Comparison of ENCODE assay signal across 8 mouse cellular contexts in genomic region chr9:110532538-110533291, GRCm38 (mm10). TPM values are rescaled to one million over a fixed set of nuclear protein-coding genes. Genes with fewer than 3 reads are reported as not detected.
DNase-seq lines count a peak whose midpoint lies in the region; ATAC-seq and TF ChIP-seq lines count a peak whose summit lies in the region.

TSS of gene Setd2 (plus strand) at chr9:110532597.

- no peaks in the 10 kb centered on the region for H3K27me3 ChIP-seq in ES-Bruce4 (ENCODE audit: control insufficient read depth, insufficient read depth, low read length, poor library complexity, severe bottlenecking)
- H3K27me3 ChIP-seq in forebrain, embryonic 11.5 days (ENCODE audit: control insufficient read depth, insufficient read depth, low read length): no peaks in the 10 kb centered on the region
- no peaks in the 10 kb centered on the region for H3K27me3 ChIP-seq in heart, embryonic 15.5 days
- no peaks in the 10 kb centered on the region for H3K27me3 ChIP-seq in liver, embryonic 13.5 days

- no peaks in the 10 kb centered on the region for H3K9me3 ChIP-seq in ES-Bruce4 (replicated peaks; ENCODE audit: control insufficient read depth, insufficient read depth, low read length, poor library complexity, severe bottlenecking)
- H3K9me3 ChIP-seq in forebrain, embryonic 11.5 days (ENCODE audit: control insufficient read depth, low read length): no peaks in the 10 kb centered on the region
- no peaks in the 10 kb centered on the region for H3K9me3 ChIP-seq in heart, embryonic 15.5 days (replicated peaks)
- H3K9me3 ChIP-seq in liver, embryonic 13.5 days (replicated peaks): no peaks in the 10 kb centered on the region

- TF ChIP-seq CTCF in ES-Bruce4 (IDR thresholded peaks at IDR 0.05; ENCODE audit: low read depth, low read length): no peak

- ATAC-seq in forebrain, embryonic 11.5 days (replicated peaks; ENCODE audit: low FRiP score): peak; percentile 66
- peak; percentile 45 for ATAC-seq in heart, embryonic 15.5 days (replicated peaks; ENCODE audit: insufficient number of reproducible peaks, insufficient read depth, low FRiP score, low read depth)
- peak; percentile 54 for ATAC-seq in liver, embryonic 13.5 days (ENCODE audit: low read depth)

- peak within 1 kb of the TSS; percentile 67 for H3K4me2 ChIP-seq in forebrain, embryonic 11.5 days (ENCODE audit: low read depth, low read length, severe bottlenecking)
- H3K4me2 ChIP-seq in heart, embryonic 15.5 days: peak within 1 kb of the TSS; percentile 74
- peak within 1 kb of the TSS; percentile 89 for H3K4me2 ChIP-seq in liver, embryonic 13.5 days

- DNase-seq in c-Kit-negative CD71-positive TER-119-positive erythroid progenitor cells, embryonic 14.5 days (ENCODE audit: low read depth, low spot score): peak; percentile 58
- peak; percentile 86 for DNase-seq in forebrain, embryonic 11.5 days (ENCODE audit: low spot score)
- peak; percentile 63 to 83 for DNase-seq in kidney, postnatal 25 days
- peak; percentile 64 for DNase-seq in liver, embryonic 13.5 days
- DNase-seq in natural killer cell, adult 2 months (ENCODE audit: low spot score in 2 of 2): peak; percentile 63 to 69
- DNase-seq in testis, postnatal 10 days (ENCODE audit: low spot score): peak; percentile 82

- TF ChIP-seq POLR2A in ES-Bruce4 (IDR thresholded peaks at IDR 0.05; ENCODE audit: insufficient read depth, low read length): no peak

- whole genome bisulfite sequencing in forebrain, embryonic 11.5 days: under 1% methylated on average over 84 of the region's 109 CpGs
- WGBS in heart, embryonic 15.5 days: under 1% methylated on average over 91 of the region's 109 CpGs
- under 1% methylated on average over 103 of the region's 109 CpGs for WGBS in liver, embryonic 13.5 days (ENCODE audit: insufficient replicate concordance)

- peak within 1 kb of the TSS; percentile 89 for H3K4me3 ChIP-seq in ES-Bruce4 (ENCODE audit: low read depth, low read length)
- H3K4me3 ChIP-seq in forebrain, embryonic 11.5 days (ENCODE audit: low read depth, low read length): peak within 1 kb of the TSS; percentile 95
- H3K4me3 ChIP-seq in heart, embryonic 15.5 days: peak within 1 kb of the TSS; percentile 99
- peak within 1 kb of the TSS; percentile 97 for H3K4me3 ChIP-seq in liver, embryonic 13.5 days (replicated peaks)

- H3K36me3 ChIP-seq in ES-Bruce4 (ENCODE audit: control insufficient read depth, insufficient read depth, low read length, poor library complexity, severe bottlenecking): no peaks in the 10 kb centered on the region; the same call in 1 of the 2 replicates
- H3K36me3 ChIP-seq in forebrain, embryonic 11.5 days (ENCODE audit: control insufficient read depth, insufficient read depth, low read length): no peaks in the 10 kb centered on the region; the same call in 1 of the 2 replicates
- H3K36me3 ChIP-seq in heart, embryonic 15.5 days: no peaks in the 10 kb centered on the region; the same call in 1 of the 2 replicates
- no peaks in the 10 kb centered on the region for H3K36me3 ChIP-seq in liver, embryonic 13.5 days

- peak within 1 kb of the TSS; percentile 98 for H3K9ac ChIP-seq in ES-Bruce4 (ENCODE audit: low read depth, poor library complexity, severe bottlenecking)
- H3K9ac ChIP-seq in forebrain, embryonic 11.5 days (ENCODE audit: low read length): peak within 1 kb of the TSS; percentile 98
- H3K9ac ChIP-seq in heart, embryonic 15.5 days: peak within 1 kb of the TSS; percentile 100
- peak within 1 kb of the TSS; percentile 100 for H3K9ac ChIP-seq in liver, embryonic 13.5 days

- no peak for TF ChIP-seq EP300 in ES-Bruce4 (IDR thresholded peaks at IDR 0.05; ENCODE audit: insufficient read depth, low read depth, low read length)

- H3K4me1 ChIP-seq in ES-Bruce4 (ENCODE audit: control insufficient read depth, insufficient read depth, low read length): no peaks in the 10 kb centered on the region
- H3K4me1 ChIP-seq in forebrain, embryonic 11.5 days (replicated peaks; ENCODE audit: control insufficient read depth, insufficient read depth, low read length): peaks cover 9% of the 10 kb centered on the region
- H3K4me1 ChIP-seq in heart, embryonic 15.5 days (replicated peaks): peaks cover 36% of the 10 kb centered on the region
- H3K4me1 ChIP-seq in liver, embryonic 13.5 days (replicated peaks): peaks cover 69% of the 10 kb centered on the region

- peak within 1 kb of the TSS; percentile 70 for H3K27ac ChIP-seq in ES-Bruce4 (ENCODE audit: insufficient read depth, low read length)
- H3K27ac ChIP-seq in forebrain, embryonic 11.5 days (ENCODE audit: low read depth, low read length): peak within 1 kb of the TSS; percentile 99
- peak within 1 kb of the TSS; percentile 100 for H3K27ac ChIP-seq in heart, embryonic 15.5 days
- H3K27ac ChIP-seq in liver, embryonic 13.5 days: peak within 1 kb of the TSS; percentile 99

RNA-seq across cellular contexts. Expression of gene Setd2, which starts in this region (rescaled TPM):
- 82.3 and 86.0 TPM in 2 replicates for polyA plus RNA-seq in ES-Bruce4 (2011; ENCODE audit: insufficient read depth, insufficient read length, low read depth, missing spikeins)
- 48.7 and 56.9 TPM in 2 replicates for polyA plus RNA-seq in forebrain, embryonic 11.5 days (2014; fragmentation: Nextera tagmentation; extraction: Ambion mirVana)
- polyA plus RNA-seq in heart, embryonic 15.5 days (2015; fragmentation: Nextera tagmentation; extraction: Ambion mirVana): 19.7 and 20.8 TPM in 2 replicates
- polyA plus RNA-seq in liver, embryonic 13.5 days (2015; fragmentation: Nextera tagmentation; extraction: Ambion mirVana): 11.4 and 13.4 TPM in 2 replicates

Comparison
In these comparisons a context has a peak if more than half of its experiments do, and no peak if none do; other contexts are left out.
1. Peak in every context shown above with its lines: DNase-seq, ATAC-seq, H3K4me3 ChIP-seq and H3K27ac ChIP-seq.